Mouse (Mus musculus): ENCODE data around the gene Eif6. TPM values are rescaled to one million over a fixed set of nuclear protein-coding genes. Genes with fewer than 3 reads are reported as not detected.

Eif6 gene
- 173 and 200 TPM in 2 replicates for polyA plus RNA-seq (2014; fragmentation: Nextera tagmentation; extraction: Ambion mirVana)

- Histone ChIP-seq H3K36me3 (ENCODE audit: control insufficient read depth, insufficient read depth, low read length) (peaks cover 22% of the 10 kb centered on the region; the same call in 1 of the 2 replicates), H3K4me2 (replicated peaks; ENCODE audit: low read depth, low read length) (peak within 1 kb of the TSS; percentile 87), H3K27ac (ENCODE audit: low read length) (peak within 1 kb of the TSS; percentile 75; the same call in 1 of the 2 replicates), H3K9ac (replicated peaks; ENCODE audit: low read depth, low read length) (peak within 1 kb of the TSS; percentile 80), H3K27me3 (ENCODE audit: control insufficient read depth, insufficient read depth, low read length) (no peaks in the 10 kb centered on the region), H3K4me1 (ENCODE audit: control insufficient read depth, insufficient read depth, low read length) (peaks cover 7% of the 10 kb centered on the region; the same call in 1 of the 2 replicates), H3K9me3 (ENCODE audit: control insufficient read depth, low read depth, low read length) (no peaks in the 10 kb centered on the region), H3K4me3 (ENCODE audit: low read depth, low read length) (peak within 1 kb of the TSS; percentile 78)
- WGBS: 2% methylated on average over 27 of the region's 27 CpGs
- ATAC-seq (ENCODE audit: insufficient number of reproducible peaks, insufficient read depth, low FRiP score, low read depth): peak; percentile 93
These were observed at the start of gene Eif6 for GRCm38 (mm10) chr2:155826630-155827424. Eif6 (minus strand) TSS chr2:155826925.

DNA sequence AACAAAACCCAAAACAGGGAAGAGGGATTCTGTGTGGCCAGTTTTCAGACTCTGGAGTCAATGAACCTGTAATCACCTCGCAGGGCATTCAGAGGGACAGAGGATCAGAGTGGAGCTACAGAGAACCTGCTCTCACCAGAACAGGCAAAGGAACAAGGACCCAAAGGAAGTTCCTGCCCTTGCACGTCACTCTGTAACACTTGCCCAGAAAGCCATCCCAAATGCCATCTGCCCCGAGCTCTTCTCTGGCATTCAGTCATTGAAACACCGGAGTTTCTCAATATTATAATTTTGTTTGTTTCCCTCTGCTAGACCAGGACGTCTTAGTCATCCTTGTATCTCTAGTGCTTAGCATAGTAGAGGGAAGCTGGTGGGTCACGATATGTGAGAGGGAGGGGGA is 46.9 kb upstream of the Eif6 start:
- peaks cover 31% of the 10 kb centered on the region for H3K4me1 ChIP-seq (ENCODE audit: control insufficient read depth, insufficient read depth, low read length)
- H3K4me3 ChIP-seq (ENCODE audit: low read depth, low read length): no peak overlapping the region
- 0 out of 2 replicates have a peak overlapping the region, but pooled peaks have one; percentile 8 for H3K4me2 ChIP-seq (replicated peaks; ENCODE audit: low read depth, low read length)
- ATAC-seq (ENCODE audit: insufficient number of reproducible peaks, insufficient read depth, low FRiP score, low read depth): no peak
- H3K27me3 ChIP-seq (ENCODE audit: control insufficient read depth, insufficient read depth, low read length): no peaks in the 10 kb centered on the region
- no peaks in the 10 kb centered on the region for H3K9me3 ChIP-seq (ENCODE audit: control insufficient read depth, low read depth, low read length)
- H3K9ac ChIP-seq (replicated peaks; ENCODE audit: low read depth, low read length): no peak overlapping the region
- peaks cover 5% of the 10 kb centered on the region for H3K36me3 ChIP-seq (ENCODE audit: control insufficient read depth, insufficient read depth, low read length)
- WGBS: 67% methylated on average over 6 of the region's 6 CpGs
- H3K27ac ChIP-seq (ENCODE audit: low read length): peak overlapping the region; percentile 64

DNA sequence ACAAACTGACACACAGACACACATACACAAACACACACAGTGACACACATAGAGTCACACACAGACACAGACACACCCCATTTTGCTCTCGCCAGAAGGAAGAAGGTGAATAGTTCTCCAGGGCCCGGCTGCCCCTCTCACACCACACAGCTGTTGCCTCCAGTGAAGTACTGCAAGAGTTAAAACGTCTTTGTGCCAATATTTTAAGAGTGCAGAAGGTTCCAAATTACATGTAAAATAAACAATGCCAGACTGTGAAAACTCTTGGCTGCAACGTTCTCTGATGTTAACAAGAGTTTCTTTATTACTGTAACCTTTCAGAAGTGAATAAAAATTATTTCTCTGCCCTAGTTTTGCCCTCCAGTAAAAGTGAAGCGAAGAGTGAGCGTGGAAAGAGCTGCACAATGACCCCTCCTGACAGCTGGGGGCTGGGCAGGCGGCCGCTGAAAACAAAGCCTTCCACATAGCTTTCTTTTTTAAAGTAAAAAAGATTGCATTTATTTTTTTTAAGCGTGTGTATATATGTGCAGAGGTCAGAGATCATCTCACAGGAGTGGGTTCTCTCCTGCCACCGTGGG is 46.3 kb upstream of the Eif6 start:
- H3K4me3 ChIP-seq (ENCODE audit: low read depth, low read length): no peak overlapping the region
- H3K4me1 ChIP-seq (ENCODE audit: control insufficient read depth, insufficient read depth, low read length): peaks cover 31% of the 10 kb centered on the region
- WGBS: 25% methylated on average over 10 of the region's 10 CpGs
- peak overlapping the region; percentile 64 for H3K27ac ChIP-seq (ENCODE audit: low read length)
- H3K27me3 ChIP-seq (ENCODE audit: control insufficient read depth, insufficient read depth, low read length): no peaks in the 10 kb centered on the region
- H3K9me3 ChIP-seq (ENCODE audit: control insufficient read depth, low read depth, low read length): no peaks in the 10 kb centered on the region
- peak; percentile 57; the same call in 1 of the 2 replicates for ATAC-seq (ENCODE audit: insufficient number of reproducible peaks, insufficient read depth, low FRiP score, low read depth)
- peaks cover 5% of the 10 kb centered on the region; the same call in 1 of the 2 replicates for H3K36me3 ChIP-seq (ENCODE audit: control insufficient read depth, insufficient read depth, low read length)
- no peak overlapping the region for H3K9ac ChIP-seq (replicated peaks; ENCODE audit: low read depth, low read length)
- 0 out of 2 replicates have a peak overlapping the region, but pooled peaks have one; percentile 8 for H3K4me2 ChIP-seq (replicated peaks; ENCODE audit: low read depth, low read length)

- 54% methylated on average over 8 of the region's 8 CpGs for WGBS
- H3K36me3 ChIP-seq (ENCODE audit: control insufficient read depth, insufficient read depth, low read length): peaks cover 5% of the 10 kb centered on the region; the same call in 1 of the 2 replicates
These were observed 45.8 kb upstream of the Eif6 start for GRCm38 (mm10) chr2:155872486-155872885.

DNA sequence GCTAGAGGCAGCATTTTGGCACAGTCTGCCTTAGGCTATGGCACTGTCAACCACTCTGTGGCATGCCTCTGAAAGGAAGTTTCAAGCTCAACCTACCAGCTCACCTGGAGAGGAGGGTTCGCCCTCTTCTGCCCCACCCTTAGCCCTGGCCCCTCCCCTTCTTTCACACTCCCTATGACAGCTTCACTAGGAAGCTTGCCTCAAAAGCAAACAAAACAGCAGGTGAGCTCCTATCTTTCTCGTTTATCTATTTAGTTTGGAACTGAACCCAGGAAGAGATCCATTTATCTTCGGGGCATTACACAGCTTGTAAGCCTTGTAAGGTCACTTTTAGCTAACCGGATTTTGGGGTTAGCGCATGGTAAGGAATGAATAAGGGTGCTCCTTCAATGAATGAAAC is 43.0 kb upstream of the Eif6 start:
- H3K9ac ChIP-seq (replicated peaks; ENCODE audit: low read depth, low read length): no peak overlapping the region
- no peaks in the 10 kb centered on the region for H3K9me3 ChIP-seq (ENCODE audit: control insufficient read depth, low read depth, low read length)
- no peak overlapping the region for H3K27ac ChIP-seq (ENCODE audit: low read length)
- no peaks in the 10 kb centered on the region for H3K27me3 ChIP-seq (ENCODE audit: control insufficient read depth, insufficient read depth, low read length)
- no peak overlapping the region for H3K4me3 ChIP-seq (ENCODE audit: low read depth, low read length)
- H3K4me2 ChIP-seq (replicated peaks; ENCODE audit: low read depth, low read length): no peak overlapping the region
- peaks cover 31% of the 10 kb centered on the region for H3K4me1 ChIP-seq (ENCODE audit: control insufficient read depth, insufficient read depth, low read length)
- no peaks in the 10 kb centered on the region; the same call in 1 of the 2 replicates for H3K36me3 ChIP-seq (ENCODE audit: control insufficient read depth, insufficient read depth, low read length)
- ATAC-seq (ENCODE audit: insufficient number of reproducible peaks, insufficient read depth, low FRiP score, low read depth): peak; percentile 73
- 48% methylated on average over 5 of the region's 5 CpGs for WGBS

More at GRCm38 (mm10) chr2:155872486-155872885, 45.8 kb upstream of the Eif6 start:
- Histone ChIP-seq H3K9me3 (ENCODE audit: control insufficient read depth, low read depth, low read length) (no peaks in the 10 kb centered on the region), H3K9ac (replicated peaks; ENCODE audit: low read depth, low read length) (no peak overlapping the region), H3K4me3 (ENCODE audit: low read depth, low read length) (no peak overlapping the region), H3K4me2 (replicated peaks; ENCODE audit: low read depth, low read length) (no peak overlapping the region), H3K4me1 (ENCODE audit: control insufficient read depth, insufficient read depth, low read length) (peaks cover 31% of the 10 kb centered on the region), H3K27me3 (ENCODE audit: control insufficient read depth, insufficient read depth, low read length) (no peaks in the 10 kb centered on the region), H3K27ac (ENCODE audit: low read length) (peak overlapping the region; percentile 61)
- ATAC-seq (ENCODE audit: insufficient number of reproducible peaks, insufficient read depth, low FRiP score, low read depth): no peak

DNA sequence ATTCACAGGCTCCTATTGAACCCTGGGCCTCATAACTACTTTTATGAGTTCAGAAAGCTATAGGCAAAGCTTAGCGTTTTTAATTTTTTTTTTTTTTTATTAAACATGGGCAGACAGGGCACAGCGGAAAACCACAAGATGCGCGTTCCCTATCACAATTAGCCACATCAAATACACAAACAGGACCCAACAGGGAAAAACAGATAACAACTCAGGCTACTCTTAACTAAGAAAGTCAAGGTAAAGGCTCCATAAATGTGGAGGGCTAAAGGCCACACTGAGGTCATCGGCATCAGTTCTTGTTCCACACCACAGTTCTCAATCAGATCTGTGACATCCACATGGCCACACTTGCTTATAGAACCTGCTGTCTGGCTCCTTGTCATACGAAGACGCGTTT is 41.6 kb upstream of the Eif6 start:
- no peak overlapping the region for H3K4me2 ChIP-seq (replicated peaks; ENCODE audit: low read depth, low read length)
- H3K27me3 ChIP-seq (ENCODE audit: control insufficient read depth, insufficient read depth, low read length): no peaks in the 10 kb centered on the region
- WGBS: 93% methylated on average over 8 of the region's 8 CpGs
- H3K9me3 ChIP-seq (ENCODE audit: control insufficient read depth, low read depth, low read length): no peaks in the 10 kb centered on the region
- H3K4me3 ChIP-seq (ENCODE audit: low read depth, low read length): no peak overlapping the region
- no peak overlapping the region for H3K27ac ChIP-seq (ENCODE audit: low read length)
- no peak overlapping the region for H3K9ac ChIP-seq (replicated peaks; ENCODE audit: low read depth, low read length)
- peaks cover 26% of the 10 kb centered on the region for H3K4me1 ChIP-seq (ENCODE audit: control insufficient read depth, insufficient read depth, low read length)
- no peak for ATAC-seq (ENCODE audit: insufficient number of reproducible peaks, insufficient read depth, low FRiP score, low read depth)
- no peaks in the 10 kb centered on the region; the same call in 1 of the 2 replicates for H3K36me3 ChIP-seq (ENCODE audit: control insufficient read depth, insufficient read depth, low read length)

GRCm38 (mm10) chr2:155863301-155863867 is 36.7 kb upstream of the Eif6 start:
- H3K4me3 ChIP-seq (ENCODE audit: low read depth, low read length): no peak overlapping the region
- no peak for ATAC-seq (ENCODE audit: insufficient number of reproducible peaks, insufficient read depth, low FRiP score, low read depth)
- H3K4me1 ChIP-seq (ENCODE audit: control insufficient read depth, insufficient read depth, low read length): peaks cover 5% of the 10 kb centered on the region; the same call in 1 of the 2 replicates
- WGBS: 44% methylated on average over 11 of the region's 11 CpGs
- H3K27me3 ChIP-seq (ENCODE audit: control insufficient read depth, insufficient read depth, low read length): no peaks in the 10 kb centered on the region
- H3K27ac ChIP-seq (ENCODE audit: low read length): no peak overlapping the region
- no peaks in the 10 kb centered on the region for H3K9me3 ChIP-seq (ENCODE audit: control insufficient read depth, low read depth, low read length)
- no peak overlapping the region for H3K4me2 ChIP-seq (replicated peaks; ENCODE audit: low read depth, low read length)
- H3K36me3 ChIP-seq (ENCODE audit: control insufficient read depth, insufficient read depth, low read length): no peaks in the 10 kb centered on the region; the same call in 1 of the 2 replicates
- no peak overlapping the region for H3K9ac ChIP-seq (replicated peaks; ENCODE audit: low read depth, low read length)

- peak; percentile 63; the same call in 1 of the 2 replicates for ATAC-seq (ENCODE audit: insufficient number of reproducible peaks, insufficient read depth, low FRiP score, low read depth)
- Histone ChIP-seq H3K9me3 (ENCODE audit: control insufficient read depth, low read depth, low read length) (no peaks in the 10 kb centered on the region), H3K4me3 (ENCODE audit: low read depth, low read length) (no peak overlapping the region), H3K4me1 (ENCODE audit: control insufficient read depth, insufficient read depth, low read length) (peaks cover 5% of the 10 kb centered on the region; the same call in 1 of the 2 replicates), H3K4me2 (replicated peaks; ENCODE audit: low read depth, low read length) (no peak overlapping the region), H3K27me3 (ENCODE audit: control insufficient read depth, insufficient read depth, low read length) (no peaks in the 10 kb centered on the region), H3K36me3 (ENCODE audit: control insufficient read depth, insufficient read depth, low read length) (peaks cover 3% of the 10 kb centered on the region; the same call in 1 of the 2 replicates), H3K27ac (ENCODE audit: low read length) (no peak overlapping the region), H3K9ac (replicated peaks; ENCODE audit: low read depth, low read length) (no peak overlapping the region)
- 53% methylated on average over 13 of the region's 13 CpGs for WGBS
These were observed 36.0 kb upstream of the Eif6 start for GRCm38 (mm10) chr2:155862573-155863300.
